Mouse (Mus musculus) kidney, adult 2 months (tissue): ENCODE measurements around the gene Miox. TPM values are rescaled to one million over a fixed set of nuclear protein-coding genes. Genes with fewer than 3 reads are reported as not detected.

ENCODE experiments used
- DNase-seq: peaks from one replicate; pipeline ENCODE4 v3.0.0; 2021
- H3K27ac ChIP-seq: fragments of 200-500 bp; 2 replicates; pipeline ENCODE4 v1.5.1; 2012; ENCODE audit warnings: low read depth, low read length, control low read depth, inconsistent platforms; ENCODE audit not compliant: insufficient read depth
- H3K27me3 ChIP-seq: fragments of 200-500 bp; replicated peaks from 2 replicates; pipeline ENCODE4 v1.6.1; 2012; ENCODE audit warnings: mild to moderate bottlenecking, moderate library complexity, low read length, inconsistent platforms; ENCODE audit not compliant: control insufficient read depth, insufficient read depth
- H3K36me3 ChIP-seq: fragments of 200-500 bp; 2 replicates; pipeline ENCODE4 v1.6.1; 2012; ENCODE audit warnings: mild to moderate bottlenecking, moderate library complexity, low read length, inconsistent platforms; ENCODE audit not compliant: control insufficient read depth, insufficient read depth
- H3K4me1 ChIP-seq: fragments of 200-500 bp; 2 replicates; pipeline ENCODE4 v1.6.1; 2011; ENCODE audit warnings: low read length; ENCODE audit not compliant: control insufficient read depth, insufficient read depth
- H3K4me3 ChIP-seq: fragments of 200-500 bp; 2 replicates; pipeline ENCODE4 v1.5.1; 2011; ENCODE audit warnings: mild to moderate bottlenecking, low read depth, low read length, control low read depth; ENCODE audit not compliant: insufficient read depth
- CTCF ChIP-seq: fragments of 200-500 bp; conservative IDR thresholded peaks from 2 replicates; pipeline ENCODE4 v1.5.1; 2011; ENCODE audit warnings: low read depth, mild to moderate bottlenecking, control low read depth, low read length, moderate library complexity, mixed read lengths; ENCODE audit not compliant: insufficient read depth, insufficient read length
- POLR2A ChIP-seq: fragments of 200-500 bp; IDR thresholded peaks from one replicate; pipeline ENCODE4 v1.6.1; 2011; ENCODE audit warnings: low read depth, low read length, control low read depth
- WGBS: fragments of 180-500 bp; shearing (Covaris S2); methylation state at CpG from one replicate; pipeline ENCODE4 v1.1.7; 2018; 5-methylcytosine and 5-hydroxymethylcytosine counted together
- polyA plus RNA-seq: library from polyadenylated mRNA; depleted of rRNA; stranded (reverse); fragments of >200 nt; gene quantifications from 2 replicates; pipeline ENCODE4 v1.2.3, GENCODE M21; 2012

Gene Miox
- polyA plus RNA-seq, 1 experiment, result 7,787 TPM

DNA sequence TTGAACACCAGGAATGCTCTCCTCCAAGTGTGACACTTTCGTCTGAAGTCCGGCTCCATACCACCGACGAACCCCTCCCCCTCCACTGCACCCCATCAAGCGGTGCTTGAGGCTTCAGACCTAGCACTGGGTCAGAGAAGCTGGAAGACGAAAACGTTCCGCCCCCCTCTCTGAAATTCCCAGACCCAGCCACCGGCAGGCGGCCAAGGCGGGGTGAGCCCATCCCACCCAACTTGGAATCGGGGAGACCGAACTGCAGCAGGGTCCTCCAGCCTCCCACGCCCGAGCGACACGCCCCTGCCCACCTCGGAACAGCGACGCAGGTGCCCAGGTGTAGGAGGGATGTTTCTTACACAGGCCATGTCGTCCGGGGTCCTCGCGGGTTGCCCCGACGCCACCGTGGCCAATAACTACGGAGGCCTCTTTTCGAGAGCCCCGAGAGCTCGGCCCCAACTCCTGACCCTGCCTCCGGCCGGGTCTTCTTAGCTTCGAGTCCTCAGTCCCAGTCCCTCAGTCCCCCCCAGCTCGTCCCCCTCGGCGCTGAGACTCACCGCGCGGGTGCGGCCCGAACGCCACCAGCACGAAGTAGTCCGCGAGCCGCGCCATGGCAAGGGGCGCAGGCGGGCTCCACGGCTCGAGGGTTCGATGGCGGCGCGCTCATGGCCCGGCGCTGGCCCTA lies 19.5 kb upstream of the Miox start:
- peak overlapping the region; percentile 97 for H3K4me3 ChIP-seq
- H3K27ac ChIP-seq, result no peak overlapping the region
- H3K4me1 ChIP-seq, result peaks cover 32% of the 10 kb centered on the region
- no peaks in the 10 kb centered on the region for H3K27me3 ChIP-seq
- H3K36me3 ChIP-seq, result no peaks in the 10 kb centered on the region
- under 1% methylated on average over 58 of the region's 58 CpGs for WGBS
- no peak for TF ChIP-seq POLR2A
- no peak for TF ChIP-seq CTCF
- peak; percentile 27 for DNase-seq

DNA sequence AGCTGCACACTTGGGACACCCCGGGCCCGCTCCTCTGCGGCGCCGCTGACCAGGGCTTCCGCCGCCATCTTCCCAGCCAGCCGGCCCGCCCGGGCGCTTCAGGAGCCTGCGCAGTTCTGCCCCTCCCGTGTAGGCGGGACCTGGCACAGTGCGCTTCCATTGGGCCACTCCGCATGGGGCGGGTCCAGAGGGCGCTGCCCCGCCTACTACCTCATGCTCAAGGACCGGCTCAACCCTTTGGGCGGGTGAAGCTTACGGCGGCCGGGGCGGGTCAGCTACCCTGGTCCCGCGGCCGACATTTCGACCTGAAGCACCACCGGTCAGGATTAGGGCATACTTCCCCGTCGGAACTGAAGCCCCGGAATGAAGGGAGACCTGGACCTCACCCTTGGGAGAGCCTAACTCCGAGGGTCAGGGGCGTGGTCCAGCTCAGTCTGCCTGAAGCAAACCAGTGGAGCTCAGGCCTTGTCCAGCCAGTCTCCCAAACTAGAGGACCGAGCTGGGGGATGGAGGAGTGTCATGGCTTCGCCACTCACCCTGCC lies 18.9 kb upstream of the Miox start, which contains the start of gene Sbf1:
Gene Sbf1, minus strand, starts transcription at position 122 of the 542 bp plus-strand sequence.
- Histone ChIP-seq H3K4me3 (peak within 1 kb of the TSS; percentile 97), H3K27me3 (no peaks in the 10 kb centered on the region), H3K4me1 (peaks cover 31% of the 10 kb centered on the region), H3K27ac (peak within 1 kb of the TSS; percentile 70), H3K36me3 (no peaks in the 10 kb centered on the region)
- WGBS, result under 1% methylated on average over 37 of the region's 37 CpGs
- TF ChIP-seq CTCF, result no peak
- TF ChIP-seq POLR2A, result peak; percentile 14
- DNase-seq, result peak; percentile 99

DNA sequence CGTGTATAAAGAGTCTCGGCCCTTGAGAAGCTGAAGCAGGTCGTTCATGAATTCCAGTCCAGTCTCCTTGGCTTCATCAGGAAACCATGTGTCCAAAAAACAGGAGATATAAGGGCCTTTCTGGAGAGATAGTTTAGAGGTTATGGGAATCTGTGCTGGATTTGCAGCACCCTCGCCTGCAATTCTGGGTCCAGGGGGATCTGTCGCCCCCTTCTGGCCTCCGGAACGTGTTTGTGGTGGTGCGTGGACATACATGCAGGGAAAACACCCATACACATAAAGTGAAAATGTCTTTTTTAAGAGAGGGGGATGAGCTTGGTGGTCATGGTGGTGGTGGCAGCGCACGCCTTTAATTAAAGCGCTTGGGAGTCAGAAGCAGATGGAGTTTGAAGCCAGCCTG lies 18.1 kb upstream of the Miox start:
- Histone ChIP-seq H3K4me3 (no peak overlapping the region), H3K27me3 (no peaks in the 10 kb centered on the region), H3K4me1 (peaks cover 23% of the 10 kb centered on the region), H3K27ac (no peak overlapping the region), H3K36me3 (no peaks in the 10 kb centered on the region)
- TF ChIP-seq POLR2A, result no peak
- peak; percentile 31; the same call in 1 of the 2 replicates for TF ChIP-seq CTCF
- 81% methylated on average over 11 of the region's 11 CpGs for WGBS
- DNase-seq, result peak; percentile 41

DNA sequence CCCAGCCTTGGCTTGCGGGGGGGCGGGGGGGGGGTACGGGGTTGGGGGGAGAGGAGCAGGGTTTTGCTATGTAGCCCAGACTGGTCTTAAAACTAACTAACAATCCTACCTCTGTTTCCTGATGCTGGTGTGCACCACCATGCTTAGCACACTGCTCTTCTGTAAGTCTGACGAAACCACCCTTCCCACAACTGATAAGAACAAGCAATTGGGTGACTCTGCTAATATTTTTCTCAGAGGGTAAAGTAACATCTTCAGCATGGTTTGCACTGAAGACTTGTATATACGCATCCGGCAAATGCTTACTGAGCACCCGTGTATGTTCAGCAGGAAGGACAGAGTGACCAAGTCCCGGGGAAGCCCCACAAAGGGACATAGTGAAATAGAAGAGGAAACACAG lies 12.9 kb upstream of the Miox start:
- WGBS, result 82% methylated on average over 8 of the region's 8 CpGs
- no peaks in the 10 kb centered on the region for H3K27me3 ChIP-seq
- H3K4me1 ChIP-seq, result no peaks in the 10 kb centered on the region; the same call in 1 of the 2 replicates
- TF ChIP-seq CTCF (no peak), POLR2A (no peak)
- no peak overlapping the region for H3K27ac ChIP-seq
- H3K36me3 ChIP-seq, result no peaks in the 10 kb centered on the region
- DNase-seq, result no peak
- no peak overlapping the region for H3K4me3 ChIP-seq

DNA sequence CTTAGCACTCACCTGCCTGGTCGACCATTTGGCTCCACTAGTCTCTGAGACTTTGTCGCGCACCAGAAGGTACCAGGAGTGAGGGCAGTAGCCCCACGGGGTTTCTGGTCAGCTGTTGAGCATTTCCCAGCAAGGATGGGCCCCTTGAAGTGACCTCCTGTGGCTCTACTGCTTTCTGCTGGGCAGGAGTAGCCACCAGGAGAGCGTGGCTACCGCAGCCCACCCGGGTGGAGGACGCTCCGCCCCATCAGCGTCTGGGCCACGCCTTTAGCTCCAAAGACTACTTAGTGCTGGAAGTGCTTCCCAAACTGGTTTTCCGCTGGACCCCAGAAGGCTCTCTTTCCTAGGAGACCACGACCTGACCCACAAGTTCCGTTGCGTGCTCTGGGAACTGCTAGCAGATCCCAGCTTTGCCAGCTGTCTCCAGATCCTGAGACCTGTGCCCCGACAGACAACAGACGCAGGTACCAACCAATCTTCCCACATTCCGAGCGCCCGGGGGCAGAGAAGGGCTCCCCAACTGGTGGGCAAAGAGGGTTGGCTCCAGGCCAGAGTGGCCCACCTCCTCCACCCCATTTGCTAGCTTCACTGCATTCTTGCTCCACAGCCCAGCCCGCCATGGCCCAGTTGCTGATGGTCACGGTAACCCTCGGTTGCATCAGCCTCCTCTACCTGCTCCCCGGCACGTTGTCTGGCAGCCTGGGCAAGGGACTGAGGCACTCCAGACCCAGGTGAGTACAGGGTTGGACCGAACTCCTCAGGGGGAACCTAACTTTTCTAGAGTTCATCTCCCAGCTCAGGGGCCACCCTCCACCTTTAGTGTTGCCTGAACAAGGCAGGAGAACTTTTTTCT lies 11.3 kb upstream of the Miox start, which contains the start of gene Adm2:
Gene Adm2, plus strand, starts transcription at position 51 of the 853 bp plus-strand sequence.
- TF ChIP-seq CTCF, result no peak
- TF ChIP-seq POLR2A, result no peak
- H3K4me3 ChIP-seq, result peak within 1 kb of the TSS; percentile 18
- no peaks in the 10 kb centered on the region; the same call in 1 of the 2 replicates for H3K4me1 ChIP-seq
- H3K27ac ChIP-seq, result no peak within 1 kb of the TSS
- 11% methylated on average over 26 of the region's 26 CpGs for WGBS
- no peaks in the 10 kb centered on the region for H3K27me3 ChIP-seq
- DNase-seq, result no peak
- no peaks in the 10 kb centered on the region for H3K36me3 ChIP-seq

DNA sequence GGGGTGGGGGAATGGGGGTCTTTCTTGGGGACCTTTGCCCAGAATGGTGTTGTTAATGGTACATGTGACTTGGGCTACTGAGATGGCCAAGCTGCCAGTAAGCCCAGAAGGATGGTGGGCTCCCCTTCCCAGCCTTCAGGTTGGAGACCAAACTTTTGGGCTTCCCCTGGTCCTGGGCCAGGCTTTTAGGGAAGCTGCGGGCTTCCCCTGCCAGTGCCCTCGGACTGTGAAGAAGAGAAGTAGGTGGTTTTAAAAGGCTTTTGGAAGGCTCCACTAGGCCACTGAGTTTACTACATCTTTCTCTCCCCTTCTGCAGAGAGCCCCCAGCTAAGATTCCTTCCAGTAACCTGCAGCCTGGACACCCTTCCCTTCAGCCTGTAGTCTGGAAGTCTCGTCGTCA lies 10.5 kb upstream of the Miox start:
- Histone ChIP-seq H3K4me1 (no peaks in the 10 kb centered on the region; the same call in 1 of the 2 replicates), H3K27ac (no peak overlapping the region), H3K36me3 (no peaks in the 10 kb centered on the region), H3K4me3 (no peak overlapping the region), H3K27me3 (no peaks in the 10 kb centered on the region)
- no peak for DNase-seq
- 86% methylated on average over 4 of the region's 4 CpGs for WGBS
- TF ChIP-seq POLR2A (no peak), CTCF (no peak)
